Mouse (Mus musculus) layer of hippocampus, adult 18-20 months (tissue): ENCODE data around the gene Itch. TPM values are rescaled to one million over a fixed set of nuclear protein-coding genes. Genes with fewer than 3 reads are reported as not detected.
A peak's percentile ranks its signal among the peaks of the same experiment; 100 is the strongest.
"Not testable (repeated sequence)": the region's sequence is repeated elsewhere in the genome, so short reads cannot be mapped to it uniquely, and the experiment has no call there.

Experiments used
- DNase-seq, 2 experiments: peaks; one replicate each; pipeline ENCODE4 v3.0.0; 2022; ENCODE audit warnings: low spot score in 2 of 2
- total RNA-seq, 2 experiments: library from RNA; stranded (reverse); gene quantifications; 2 replicates each; pipeline ENCODE4 v1.2.3; 2021

The Itch gene
- total RNA-seq, 2 experiments from 2014 or later: 57.7 to 57.9 TPM

- DNase-seq: no peak
Measured at GRCm38 (mm10) chr2:155142025-155142555, 8.8 kb downstream of the Itch start.

DNA sequence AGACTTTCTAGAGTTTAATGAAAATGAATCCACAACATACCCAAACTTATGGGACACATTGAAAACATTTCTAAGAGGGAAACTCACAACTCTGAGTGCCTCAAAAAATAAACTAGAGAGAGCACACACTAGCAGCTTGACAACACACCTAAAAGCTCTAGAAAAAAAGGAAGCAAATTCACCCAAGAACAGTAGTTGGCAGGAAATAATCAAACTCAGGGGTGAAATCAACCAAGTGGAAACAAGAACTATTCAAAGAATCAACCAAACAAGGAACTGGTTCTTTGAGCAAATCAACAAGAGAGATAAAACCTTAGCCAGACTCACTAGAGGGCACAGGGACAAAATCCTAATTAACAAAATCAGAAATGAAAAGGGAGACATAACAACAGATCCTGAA lies 16.0 kb downstream of the Itch start:
- not testable (repeated sequence) for DNase-seq

- peak in 1 of 2 experiments; percentile 13 for DNase-seq
Measured at GRCm38 (mm10) chr2:155207419-155207818, 74.1 kb downstream of the Itch start.

DNA sequence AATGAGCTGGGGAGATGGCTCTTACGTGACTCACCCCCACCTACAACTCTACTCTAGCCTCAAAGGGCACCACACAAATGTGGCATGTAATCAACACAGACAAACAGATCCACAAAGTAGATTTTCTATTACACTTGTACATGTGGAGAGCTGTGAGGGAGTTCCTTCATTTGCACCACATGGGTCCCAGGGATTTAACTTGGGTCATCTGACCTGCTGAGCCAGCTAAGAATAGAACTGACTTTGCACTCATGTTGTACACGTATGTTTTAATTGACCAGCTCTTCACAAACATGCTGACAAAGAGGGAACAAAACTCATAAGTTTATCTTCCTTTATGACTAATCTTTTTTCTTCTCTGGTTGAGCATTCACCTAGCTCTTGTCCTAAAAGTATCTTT lies 89.8 kb downstream of the Itch start:
- no peak for DNase-seq

DNA sequence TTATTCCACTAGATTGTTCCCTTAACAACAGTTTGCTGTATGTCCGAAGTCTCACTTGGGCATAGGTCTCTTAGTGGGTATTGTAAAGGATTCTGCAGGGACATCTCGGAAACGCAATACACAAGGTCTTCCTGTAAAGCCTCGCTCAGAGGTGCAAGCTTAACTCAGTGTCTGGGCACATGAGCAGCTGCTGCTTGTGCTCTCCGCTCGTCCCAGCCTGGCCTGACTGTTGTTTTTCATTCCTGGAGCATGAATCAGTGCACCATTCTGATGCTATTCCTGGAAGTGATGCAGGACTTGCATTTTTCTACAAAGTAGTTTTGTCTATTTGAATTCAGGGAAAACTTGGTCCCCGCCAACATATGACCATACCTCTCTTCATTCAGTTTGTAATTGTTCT lies 91.4 kb downstream of the Itch start:
- no peak for DNase-seq

DNA sequence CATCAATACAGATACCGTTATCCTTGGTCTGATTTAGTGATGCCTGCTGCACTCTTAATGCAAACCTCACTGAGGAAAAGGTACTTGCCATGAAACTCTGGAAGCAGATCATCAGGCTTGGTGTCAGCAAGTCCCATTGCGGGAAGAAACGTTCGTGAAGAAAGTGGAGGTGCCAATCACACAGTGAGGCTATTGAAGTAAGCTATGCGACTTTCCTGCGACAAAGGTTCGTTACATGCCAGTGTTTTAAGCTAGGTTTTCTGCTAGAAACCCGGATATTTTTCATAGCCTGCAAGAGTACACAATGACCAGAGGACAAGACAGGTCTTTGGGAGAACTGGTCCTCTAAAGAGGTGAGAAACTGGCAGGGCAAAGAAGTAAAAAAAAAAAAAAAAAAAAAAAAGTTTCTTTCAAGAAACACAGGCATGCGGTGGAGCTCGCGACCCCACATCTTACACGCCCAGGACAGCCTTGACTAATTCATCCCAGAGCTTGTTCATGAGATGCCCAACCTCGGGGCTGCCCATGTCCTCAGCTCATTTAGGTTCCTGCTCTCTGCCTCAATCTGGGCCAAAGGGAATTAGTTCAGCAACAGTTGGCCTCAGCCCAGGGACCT lies 102.5 kb downstream of the Itch start:
- DNase-seq: no peak

DNA sequence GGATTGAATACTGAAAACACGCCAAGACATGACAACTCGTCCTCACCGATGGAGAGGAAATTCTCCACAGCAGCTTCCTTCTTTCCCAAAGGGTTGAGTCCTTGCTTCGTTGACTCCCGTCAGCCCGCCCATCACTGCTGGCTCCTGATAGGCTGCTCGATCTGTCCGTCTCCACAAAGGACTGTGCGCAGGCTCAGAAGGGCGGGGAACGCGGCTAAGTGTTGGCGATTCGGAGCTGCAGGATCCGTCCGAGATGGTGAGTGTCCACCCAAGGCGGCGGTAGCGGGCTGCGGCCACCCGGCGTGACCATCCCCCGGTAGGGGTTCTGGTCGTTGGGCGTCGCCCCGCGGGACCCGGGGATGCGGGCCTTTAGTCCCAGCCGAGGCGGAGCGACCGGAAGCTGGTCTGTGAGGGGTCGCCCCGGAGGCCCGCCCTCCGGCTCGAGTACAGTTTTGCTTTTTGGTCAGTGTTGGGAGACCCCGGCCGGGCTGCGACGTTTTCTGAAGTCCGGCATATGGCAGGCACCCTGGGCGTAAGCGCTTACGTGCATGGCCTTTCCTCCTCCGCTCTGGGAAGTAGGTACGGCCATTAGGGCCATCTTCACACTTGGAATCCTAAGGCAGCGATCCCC lies 103.2 kb downstream of the Itch start, which contains the start of gene Dynlrb1:
TSS of gene Dynlrb1 (plus strand) at position 172 of the 631 bp plus-strand sequence.
- DNase-seq: peak; percentile 97 to 100

- no peak for DNase-seq
Measured at GRCm38 (mm10) chr2:155237276-155237675, 104.0 kb downstream of the Itch start.

DNA sequence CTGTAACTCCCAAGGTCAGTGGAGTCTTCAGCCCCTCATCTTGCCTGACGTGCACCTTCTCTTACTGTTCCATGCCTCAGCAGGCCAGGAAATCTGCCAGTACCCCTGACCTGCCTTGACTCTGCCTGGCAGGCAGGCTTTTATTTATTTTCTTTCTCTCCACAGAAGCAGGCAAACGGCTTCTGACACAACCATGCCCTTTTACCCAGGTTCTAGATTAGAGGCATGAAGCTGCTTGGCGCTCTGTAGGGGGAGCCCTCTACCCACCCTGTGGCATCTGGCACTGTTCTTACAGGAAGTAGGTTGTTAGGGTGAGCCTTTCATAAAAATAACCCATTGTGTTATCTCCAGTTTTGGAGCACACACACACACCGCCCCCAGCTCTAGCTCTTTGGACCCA lies 107.6 kb downstream of the Itch start:
- no peak for DNase-seq

DNA sequence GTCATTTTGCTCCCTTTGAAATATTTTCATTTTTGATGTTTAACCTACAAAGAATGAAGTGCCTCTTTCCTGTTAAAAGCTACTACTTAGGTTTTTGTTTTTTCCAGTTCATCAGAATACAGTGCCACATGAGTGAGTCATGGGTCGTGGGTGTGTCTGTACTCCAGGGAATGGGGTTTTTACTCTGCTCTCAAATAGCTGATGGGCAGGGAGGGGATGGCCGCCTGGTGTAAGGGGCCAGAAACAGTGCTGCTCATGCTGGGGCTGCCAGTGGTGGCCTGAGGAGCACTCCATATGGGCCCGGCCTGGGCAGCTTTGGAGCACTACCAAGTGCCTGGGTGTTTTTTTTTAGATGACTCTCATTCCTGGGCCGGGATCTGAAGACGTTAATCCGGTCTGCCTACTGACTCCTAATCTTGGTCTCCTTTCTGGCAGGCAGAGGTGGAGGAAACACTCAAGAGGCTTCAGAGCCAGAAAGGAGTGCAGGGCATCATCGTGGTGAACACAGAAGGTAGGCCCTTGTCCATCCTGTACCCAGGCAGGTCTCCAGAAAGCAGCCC lies 109.1 kb downstream of the Itch start:
- DNase-seq: no peak

DNA sequence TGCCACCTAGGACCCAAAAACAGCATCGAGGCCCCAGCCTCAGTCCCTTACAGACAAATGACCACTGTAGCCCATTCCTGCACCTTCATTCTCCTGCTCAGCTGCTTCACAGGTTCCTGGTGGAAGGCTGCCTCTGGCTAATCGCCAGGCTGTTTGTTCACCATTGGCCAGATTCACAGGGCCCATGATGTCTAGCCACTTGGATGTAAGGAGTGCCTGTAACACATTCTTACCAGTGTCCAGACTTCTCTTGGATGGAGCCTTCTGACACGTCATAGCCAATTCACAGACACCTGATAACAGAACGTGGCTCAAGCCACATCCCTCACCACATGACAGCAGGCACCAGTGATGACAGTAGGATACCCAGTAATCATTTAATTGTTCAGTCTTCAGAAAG lies 112.9 kb downstream of the Itch start:
- no peak for DNase-seq

- DNase-seq: no peak
Measured at GRCm38 (mm10) chr2:155248206-155248605, 114.9 kb downstream of the Itch start.

DNA sequence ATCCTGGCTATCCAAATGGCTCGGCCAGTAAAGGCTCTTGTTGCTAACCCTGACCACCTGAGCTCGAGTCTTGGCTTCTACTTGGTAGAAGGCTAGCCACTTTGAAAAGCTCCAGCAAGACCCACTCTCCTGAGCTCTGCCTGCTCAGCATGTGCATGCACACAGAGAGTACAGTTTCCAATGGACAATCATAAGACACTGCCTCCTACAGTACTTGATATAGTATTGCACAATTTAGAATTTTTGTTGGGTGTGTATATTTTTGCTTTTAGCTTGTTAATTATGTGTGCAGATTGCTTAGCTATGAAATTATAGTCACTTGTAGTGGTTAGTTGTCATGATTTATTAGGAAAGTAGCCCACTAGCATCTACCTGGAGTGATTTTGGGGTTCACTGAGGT lies 115.4 kb downstream of the Itch start:
- no peak for DNase-seq

DNA sequence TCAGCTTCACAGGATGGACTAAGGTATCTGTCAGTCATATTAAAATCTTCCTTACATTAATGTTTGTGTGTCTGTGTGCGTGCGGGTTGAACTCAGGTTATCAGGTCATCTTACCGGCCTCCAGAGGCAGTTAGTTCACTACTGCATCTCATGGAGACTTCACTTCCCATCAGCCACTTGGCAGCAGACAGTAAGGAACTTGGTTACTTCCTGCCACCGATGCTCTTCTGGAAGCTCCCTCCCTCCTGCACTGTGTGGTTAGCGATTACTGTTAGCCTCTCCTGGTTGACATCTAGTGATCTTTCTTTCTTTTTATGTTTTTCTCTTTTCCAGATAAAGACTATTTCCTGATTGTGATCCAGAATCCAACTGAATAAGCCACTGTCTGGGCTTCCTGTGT lies 116.3 kb downstream of the Itch start:
- no peak for DNase-seq

DNA sequence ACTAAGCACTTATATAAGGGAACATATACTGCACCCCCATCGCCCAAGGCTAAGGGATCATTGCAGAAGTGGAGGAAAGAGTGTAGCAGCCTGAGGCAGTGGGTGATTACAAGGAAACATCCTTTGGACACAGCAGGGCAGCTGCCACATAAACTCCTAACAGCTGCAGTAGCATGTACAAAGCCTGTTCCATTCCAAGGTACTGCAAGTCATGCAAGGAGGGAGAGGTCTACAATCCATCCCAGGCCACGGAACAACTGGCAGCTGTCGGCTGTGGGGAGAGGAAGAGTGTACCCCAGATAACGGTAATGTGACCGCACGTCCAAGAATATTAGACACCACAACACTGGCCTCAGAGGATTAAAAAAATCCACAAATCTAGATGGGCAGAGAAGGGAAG lies 132.2 kb downstream of the Itch start:
- DNase-seq: no peak

GRCm38 (mm10) chr2:155266896-155267295 lies 133.6 kb downstream of the Itch start:
- DNase-seq: no peak

DNA sequence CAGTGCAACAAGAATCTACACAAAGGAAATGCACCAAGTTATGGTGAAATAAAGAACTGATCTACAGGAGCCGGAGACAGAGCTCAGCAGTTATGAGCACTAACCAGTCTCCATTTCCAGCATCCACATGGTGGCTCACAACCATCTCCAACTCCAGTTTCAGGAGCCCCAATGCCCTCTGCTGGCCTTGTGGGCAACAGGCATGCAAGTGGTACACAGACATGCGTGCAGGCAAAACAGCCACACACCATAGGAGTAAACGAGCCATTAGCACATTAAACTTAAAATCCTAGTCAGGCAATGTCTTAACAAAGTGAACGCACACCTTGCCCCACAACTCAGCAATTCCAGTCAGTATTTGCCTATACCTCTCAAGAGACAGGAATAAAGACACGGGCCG lies 138.6 kb downstream of the Itch start:
- no peak for DNase-seq

DNA sequence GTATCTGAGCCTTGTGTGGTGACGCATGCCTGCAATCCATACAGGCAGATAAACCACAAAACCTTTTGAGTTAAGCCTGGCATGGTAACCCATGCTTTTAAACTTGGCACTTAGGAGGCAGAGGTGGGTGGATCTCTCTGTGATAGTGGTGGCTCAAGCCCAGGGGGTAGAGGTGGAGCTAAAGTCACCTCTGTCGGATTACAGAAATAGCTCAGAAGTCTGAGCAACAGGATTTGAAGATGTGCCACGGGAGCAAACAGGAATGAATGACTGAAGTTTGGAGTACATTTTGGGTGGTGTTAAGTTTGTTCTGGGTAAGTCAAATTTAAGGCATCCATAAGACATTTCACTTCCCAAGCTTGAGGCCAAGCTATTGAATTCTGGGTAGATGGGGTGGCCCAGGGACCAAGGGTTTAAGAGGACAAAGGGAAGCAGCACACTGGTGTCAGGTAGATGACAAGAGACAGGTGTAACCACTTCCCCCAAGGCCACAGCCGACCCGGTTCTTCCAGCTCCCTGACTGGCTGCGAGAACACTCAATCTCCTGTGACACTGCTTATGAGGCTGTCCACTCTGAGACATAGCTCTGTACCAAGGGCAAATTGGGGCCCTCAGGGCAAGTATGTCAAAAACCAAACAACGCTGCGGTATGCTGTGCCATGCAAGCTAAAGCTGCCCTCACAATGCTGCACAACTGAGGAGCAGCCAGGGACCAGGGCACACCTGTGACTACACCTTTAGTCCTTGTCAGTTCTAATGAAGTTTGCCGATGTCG lies 139.3 kb downstream of the Itch start:
- DNase-seq: no peak

DNA sequence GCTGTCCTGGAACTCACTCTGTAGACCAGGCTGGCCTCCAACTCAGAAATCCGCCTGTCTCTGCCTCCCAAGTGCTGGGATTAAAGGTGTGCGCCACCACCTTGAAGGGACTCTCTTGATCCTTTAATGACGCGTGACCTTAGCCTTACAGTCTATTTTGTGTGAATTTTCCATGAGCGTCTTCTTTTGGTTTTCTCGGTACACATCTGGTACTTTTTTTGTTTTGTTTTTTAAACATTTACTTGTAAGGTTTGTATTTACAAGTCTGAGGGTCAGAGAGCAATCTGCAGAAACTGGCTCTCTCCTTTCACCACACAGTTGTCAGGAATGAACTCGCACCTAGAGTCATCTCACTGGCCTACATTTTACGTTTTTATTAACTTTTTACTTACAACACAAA lies 140.3 kb downstream of the Itch start:
- no peak for DNase-seq

DNA sequence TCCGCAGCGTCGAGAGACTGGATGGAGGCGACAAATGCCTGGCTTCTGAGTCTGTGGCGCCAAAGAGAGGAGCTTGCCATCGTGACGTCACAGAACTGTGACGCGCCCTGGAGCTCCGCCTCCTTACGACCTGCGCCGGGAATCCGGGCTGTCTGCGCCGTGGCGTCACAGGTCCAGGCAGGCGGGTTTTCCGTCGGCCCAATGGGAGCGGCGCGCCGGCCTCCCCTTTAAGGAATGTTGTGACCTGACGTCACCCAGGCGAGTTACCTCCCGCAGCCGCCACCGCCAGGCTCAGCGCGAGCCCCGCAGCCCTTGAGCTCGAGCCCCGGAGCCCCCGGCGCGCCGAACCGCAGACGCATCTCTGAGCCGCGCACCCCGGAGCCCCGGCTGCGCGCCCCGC lies 142.9 kb downstream of the Itch start, which contains the start of gene Map1lc3a:
TSS of gene Map1lc3a (plus strand) at position 103 of the 400 bp plus-strand sequence.
- DNase-seq: peak; percentile 97 to 98
